Mouse (Mus musculus) heart, embryonic 11.5 days (tissue): ENCODE data around the gene Gtf2ird1. TPM values are rescaled to one million over a fixed set of nuclear protein-coding genes. Genes with fewer than 3 reads are reported as not detected.

ENCODE experiments used
- ATAC-seq: fragments of 200-750 bp; cut with Nextera tagmentation; replicated peaks from 2 replicates; pipeline ENCODE4 v1.8.0; 2017; ENCODE audit warnings: moderate library complexity; ENCODE audit not compliant: insufficient number of reproducible peaks, low FRiP score, low TSS enrichment
- H3K27ac ChIP-seq: fragments of 300-500 bp; sonication (generic); 2 replicates; pipeline ENCODE4 v1.5.1; 2014; ENCODE audit warnings: mild to moderate bottlenecking, low read depth, low read length
- H3K27me3 ChIP-seq: fragments of 300-500 bp; sonication (generic); 2 replicates; pipeline ENCODE4 v1.6.1; 2014; ENCODE audit warnings: mild to moderate bottlenecking, low read length, mixed read lengths; ENCODE audit not compliant: control insufficient read depth, insufficient read depth
- H3K36me3 ChIP-seq: fragments of 300-500 bp; sonication (generic); 2 replicates; pipeline ENCODE4 v1.6.1; 2014; ENCODE audit warnings: mild to moderate bottlenecking, low read length, moderate library complexity, mixed read lengths; ENCODE audit not compliant: control insufficient read depth, insufficient read depth
- H3K4me1 ChIP-seq: fragments of 300-500 bp; sonication (generic); 2 replicates; pipeline ENCODE4 v1.6.1; 2014; ENCODE audit warnings: low read length; ENCODE audit not compliant: control insufficient read depth, insufficient read depth
- H3K4me2 ChIP-seq: fragments of 300-500 bp; sonication (generic); 2 replicates; pipeline ENCODE4 v1.6.1; 2014; ENCODE audit warnings: mild to moderate bottlenecking, moderate library complexity
- H3K4me3 ChIP-seq: fragments of 300-500 bp; sonication (generic); 2 replicates; pipeline ENCODE4 v1.5.1; 2014; ENCODE audit warnings: low read depth, low read length
- H3K9ac ChIP-seq: fragments of 300-500 bp; sonication (generic); 2 replicates; pipeline ENCODE4 v1.6.1; 2014; ENCODE audit warnings: mild to moderate bottlenecking, low read depth, low read length, moderate library complexity
- H3K9me3 ChIP-seq: fragments of 300-500 bp; sonication (generic); replicated peaks from 2 replicates; pipeline ENCODE4 v1.6.1; 2016; ENCODE audit warnings: low read length; ENCODE audit not compliant: control insufficient read depth
- WGBS: fragments of 180-500 bp; shearing (Covaris S2); extraction: QIAGEN DNeasy Blood & Tissue Kit; methylation state at CpG from one replicate; pipeline ENCODE4 v1.1.7; 2014; ENCODE audit not compliant: insufficient replicate concordance; 5-methylcytosine and 5-hydroxymethylcytosine counted together
- polyA plus RNA-seq: library from polyadenylated mRNA; unstranded; fragments of >200 nt; fragmentation: Nextera tagmentation; extraction: Ambion mirVana; gene quantifications from 2 replicates; pipeline ENCODE4 v1.2.1, GENCODE M21; 2014

Gtf2ird1 gene
- 49.0 and 55.7 TPM in 2 replicates for polyA plus RNA-seq

GRCm38 (mm10) chr5:134456503-134456962 is at the start of gene Gtf2ird1:
Gtf2ird1 (minus strand) TSS chr5:134456716.
- H3K36me3 ChIP-seq, result peaks cover 6% of the 10 kb centered on the region; the same call in 1 of the 2 replicates
- no peaks in the 10 kb centered on the region for H3K27me3 ChIP-seq
- peak within 1 kb of the TSS; percentile 86 for H3K9ac ChIP-seq
- whole genome bisulfite sequencing, result 1% methylated on average over 43 of the region's 44 CpGs
- peak within 1 kb of the TSS; percentile 89 for H3K27ac ChIP-seq
- peaks cover 17% of the 10 kb centered on the region for H3K4me1 ChIP-seq
- H3K4me3 ChIP-seq, result peak within 1 kb of the TSS; percentile 78
- ATAC-seq, result peak; percentile 53; the same call in 1 of the 2 replicates
- H3K9me3 ChIP-seq, result no peaks in the 10 kb centered on the region; the same call in 1 of the 2 replicates
- peak within 1 kb of the TSS; percentile 91 for H3K4me2 ChIP-seq

- Histone ChIP-seq H3K9me3 (no peaks in the 10 kb centered on the region), H3K36me3 (peaks cover 13% of the 10 kb centered on the region), H3K4me2 (no peak overlapping the region), H3K9ac (no peak overlapping the region), H3K27ac (no peak overlapping the region), H3K4me3 (no peak overlapping the region), H3K27me3 (no peaks in the 10 kb centered on the region), H3K4me1 (no peaks in the 10 kb centered on the region)
- no peak for ATAC-seq
- WGBS, result 74% methylated on average over 9 of the region's 9 CpGs
Observed at GRCm38 (mm10) chr5:134505810-134506292, 49.3 kb upstream of the Gtf2ird1 start.

GRCm38 (mm10) chr5:134502591-134502990 is 46.1 kb upstream of the Gtf2ird1 start:
- Histone ChIP-seq H3K4me1 (no peaks in the 10 kb centered on the region), H3K9ac (no peak overlapping the region), H3K27me3 (no peaks in the 10 kb centered on the region), H3K27ac (no peak overlapping the region), H3K36me3 (peaks cover 6% of the 10 kb centered on the region), H3K9me3 (no peaks in the 10 kb centered on the region), H3K4me2 (no peak overlapping the region), H3K4me3 (no peak overlapping the region)
- no peak for ATAC-seq
- WGBS, result 86% methylated on average over 18 of the region's 18 CpGs

GRCm38 (mm10) chr5:134501453-134501852 is 44.9 kb upstream of the Gtf2ird1 start:
- peaks cover 8% of the 10 kb centered on the region for H3K36me3 ChIP-seq
- H3K4me1 ChIP-seq, result no peaks in the 10 kb centered on the region
- no peak overlapping the region for H3K27ac ChIP-seq
- H3K9ac ChIP-seq, result no peak overlapping the region
- 77% methylated on average over 9 of the region's 9 CpGs for WGBS
- H3K9me3 ChIP-seq, result no peaks in the 10 kb centered on the region
- no peak overlapping the region for H3K4me2 ChIP-seq
- H3K27me3 ChIP-seq, result no peaks in the 10 kb centered on the region
- H3K4me3 ChIP-seq, result no peak overlapping the region
- no peak for ATAC-seq

- no peaks in the 10 kb centered on the region for H3K9me3 ChIP-seq
- no peaks in the 10 kb centered on the region for H3K27me3 ChIP-seq
- ATAC-seq, result no peak
- H3K4me1 ChIP-seq, result no peaks in the 10 kb centered on the region
- no peak overlapping the region for H3K27ac ChIP-seq
- H3K36me3 ChIP-seq, result peaks cover 8% of the 10 kb centered on the region
- no peak overlapping the region for H3K9ac ChIP-seq
- H3K4me2 ChIP-seq, result no peak overlapping the region
- 82% methylated on average over 3 of the region's 3 CpGs for WGBS
- H3K4me3 ChIP-seq, result no peak overlapping the region
Observed at GRCm38 (mm10) chr5:134500681-134501080, 44.2 kb upstream of the Gtf2ird1 start.

GRCm38 (mm10) chr5:134500062-134500461 is 43.5 kb upstream of the Gtf2ird1 start:
- no peaks in the 10 kb centered on the region for H3K27me3 ChIP-seq
- ATAC-seq, result no peak
- no peak overlapping the region for H3K9ac ChIP-seq
- H3K36me3 ChIP-seq, result peaks cover 8% of the 10 kb centered on the region
- WGBS, result 70% methylated on average over 4 of the region's 4 CpGs
- no peak overlapping the region for H3K27ac ChIP-seq
- no peak overlapping the region for H3K4me3 ChIP-seq
- no peak overlapping the region for H3K4me2 ChIP-seq
- H3K4me1 ChIP-seq, result no peaks in the 10 kb centered on the region
- no peaks in the 10 kb centered on the region for H3K9me3 ChIP-seq

GRCm38 (mm10) chr5:134497026-134497425 is 40.5 kb upstream of the Gtf2ird1 start:
- H3K4me3 ChIP-seq, result no peak overlapping the region
- H3K27ac ChIP-seq, result no peak overlapping the region
- H3K4me1 ChIP-seq, result peaks cover under 1% of the 10 kb centered on the region; the same call in 1 of the 2 replicates
- H3K36me3 ChIP-seq, result 0 out of 2 replicates have a peak, but pooled peaks cover 3% of the 10 kb centered on the region
- no peaks in the 10 kb centered on the region for H3K9me3 ChIP-seq
- H3K27me3 ChIP-seq, result no peaks in the 10 kb centered on the region
- no peak overlapping the region for H3K9ac ChIP-seq
- 84% methylated on average over 5 of the region's 5 CpGs for WGBS
- no peak for ATAC-seq
- H3K4me2 ChIP-seq, result no peak overlapping the region

GRCm38 (mm10) chr5:134495796-134496195 is 39.3 kb upstream of the Gtf2ird1 start:
- H3K9ac ChIP-seq, result no peak overlapping the region
- H3K4me3 ChIP-seq, result no peak overlapping the region
- no peak overlapping the region for H3K27ac ChIP-seq
- H3K4me2 ChIP-seq, result no peak overlapping the region
- ATAC-seq, result no peak
- H3K27me3 ChIP-seq, result no peaks in the 10 kb centered on the region
- peaks cover 2% of the 10 kb centered on the region; the same call in 1 of the 2 replicates for H3K4me1 ChIP-seq
- no peaks in the 10 kb centered on the region for H3K9me3 ChIP-seq
- WGBS, result 67% methylated on average over 4 of the region's 4 CpGs
- H3K36me3 ChIP-seq, result 0 out of 2 replicates have a peak, but pooled peaks cover 3% of the 10 kb centered on the region

- Histone ChIP-seq H3K27me3 (no peaks in the 10 kb centered on the region), H3K4me3 (no peak overlapping the region), H3K4me2 (no peak overlapping the region), H3K9ac (no peak overlapping the region), H3K36me3 (peaks cover 7% of the 10 kb centered on the region), H3K27ac (no peak overlapping the region), H3K4me1 (peaks cover 2% of the 10 kb centered on the region; the same call in 1 of the 2 replicates), H3K9me3 (no peaks in the 10 kb centered on the region)
- 0 out of 2 replicates have a peak, but pooled peaks have one; percentile 24 for ATAC-seq
- WGBS, result 53% methylated on average over 11 of the region's 11 CpGs
Observed at GRCm38 (mm10) chr5:134494142-134494541, 37.6 kb upstream of the Gtf2ird1 start.
